Mouse (Mus musculus) mesoderm, embryonic 11.5 days (tissue): ENCODE results near the gene Nav2.

Experiments
- DNase-seq: peaks from one replicate; pipeline ENCODE4 v3.0.0-alpha.2; 2012; ENCODE audit warnings: low read depth, low spot score

Nav2 gene

DNA sequence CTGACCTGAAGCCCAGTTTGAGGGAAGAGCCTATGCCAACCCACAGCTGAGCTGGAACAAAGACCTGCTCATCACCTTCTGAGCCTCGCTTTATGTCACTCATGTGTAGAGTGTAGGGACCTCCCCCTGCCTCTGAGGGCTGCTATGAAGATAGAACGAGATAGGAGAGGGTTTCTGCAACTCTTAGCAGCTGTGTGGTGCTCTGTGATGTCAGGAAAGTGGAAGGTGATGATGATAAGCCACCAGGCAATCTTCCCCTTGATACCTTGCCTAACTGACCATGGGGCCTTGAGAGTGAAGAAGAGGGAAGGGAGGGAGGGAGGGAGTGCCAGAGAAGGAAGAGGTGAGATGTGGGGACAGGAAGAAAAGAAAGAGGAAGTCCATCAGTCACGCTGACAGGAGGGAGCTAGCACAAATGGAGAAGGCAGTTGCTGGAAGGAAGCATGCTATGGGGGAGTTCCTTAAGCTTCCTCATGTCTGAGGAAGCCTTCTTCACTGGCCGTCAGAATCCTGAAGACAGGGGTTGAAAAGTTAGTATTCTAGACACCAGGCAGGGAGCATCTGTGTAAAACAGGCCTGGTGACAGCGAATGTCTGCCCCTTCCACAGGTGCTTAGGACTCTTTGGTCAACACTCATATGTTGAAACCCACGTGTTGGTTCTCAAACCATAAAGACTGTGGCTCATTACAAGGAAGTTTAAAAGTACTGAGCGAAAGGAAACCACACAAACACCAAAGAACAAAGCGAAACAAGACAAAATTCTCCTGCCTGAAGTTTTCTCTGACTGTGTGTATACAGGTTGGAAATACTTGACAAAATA is at the start of gene Nav2:
Gene Nav2, plus strand, starts transcription at position 196 of the 821 bp plus-strand sequence.
- no peak for DNase-seq

GRCm38 (mm10) chr7:48859362-48859761 is 49.2 kb upstream of the Nav2 start:
- DNase-seq, result no peak

- no peak for DNase-seq
Measured at GRCm38 (mm10) chr7:48860948-48861347, 47.6 kb upstream of the Nav2 start.

DNA sequence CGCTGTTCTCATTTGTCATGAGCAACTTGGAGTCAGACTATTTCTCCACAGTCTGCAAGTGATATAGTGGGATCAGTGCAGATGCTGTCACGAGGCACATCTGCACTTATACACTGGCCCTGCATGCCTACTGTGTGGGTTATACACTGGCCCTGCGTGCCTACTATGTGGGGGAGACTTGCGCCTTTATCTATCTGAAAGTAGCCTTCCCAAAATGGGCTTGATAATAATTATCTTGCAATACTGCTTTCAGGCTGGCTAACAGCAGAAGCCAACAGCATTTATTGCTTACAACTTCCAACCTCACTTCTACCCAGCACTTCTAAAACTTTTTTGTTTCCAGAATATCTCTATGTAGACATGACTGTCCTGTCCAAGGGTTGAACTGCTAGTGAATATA is 46.7 kb upstream of the Nav2 start:
- DNase-seq, result no peak

DNA sequence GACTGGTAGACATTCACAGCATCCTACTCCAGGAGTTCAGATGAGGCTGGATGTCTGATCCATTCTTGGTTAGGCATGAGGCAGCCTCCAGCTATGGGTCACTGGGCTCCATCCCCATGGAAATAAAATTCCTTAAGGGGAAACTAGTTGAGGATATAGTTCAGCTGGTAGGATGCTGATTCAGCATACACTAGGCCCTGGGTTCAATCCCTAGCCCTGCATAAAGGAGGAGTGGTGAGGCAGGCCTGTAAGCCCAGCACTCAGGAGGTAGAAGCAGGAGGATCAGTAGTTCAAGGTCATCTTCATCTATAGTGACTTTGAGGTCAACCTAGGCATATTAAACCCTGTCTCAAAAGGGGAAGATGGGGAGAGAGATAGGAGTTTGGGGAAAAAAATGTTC is 44.3 kb upstream of the Nav2 start:
- DNase-seq, result no peak

GRCm38 (mm10) chr7:48864671-48865458 is 43.7 kb upstream of the Nav2 start:
- DNase-seq, result no peak

DNA sequence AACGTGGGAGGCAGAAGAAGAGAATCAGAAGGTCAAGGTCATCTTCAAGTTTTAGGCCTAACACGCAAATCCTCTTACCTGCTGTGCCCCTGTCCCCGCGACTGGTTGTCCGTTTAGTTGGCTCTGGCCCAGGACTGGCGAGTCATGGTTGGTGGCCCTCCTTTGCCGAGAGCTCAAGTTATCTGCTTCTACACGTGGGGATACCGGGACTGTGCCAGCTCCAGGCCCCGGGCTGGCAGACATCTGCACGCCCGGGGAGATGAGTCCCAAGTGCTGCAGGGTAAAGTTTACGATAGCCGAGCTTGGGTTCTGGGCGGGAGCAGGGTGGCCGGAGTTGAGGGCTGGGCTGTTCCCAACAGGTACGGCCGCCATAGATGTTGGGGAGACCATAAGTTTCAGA is 40.9 kb upstream of the Nav2 start:
- no peak for DNase-seq

DNA sequence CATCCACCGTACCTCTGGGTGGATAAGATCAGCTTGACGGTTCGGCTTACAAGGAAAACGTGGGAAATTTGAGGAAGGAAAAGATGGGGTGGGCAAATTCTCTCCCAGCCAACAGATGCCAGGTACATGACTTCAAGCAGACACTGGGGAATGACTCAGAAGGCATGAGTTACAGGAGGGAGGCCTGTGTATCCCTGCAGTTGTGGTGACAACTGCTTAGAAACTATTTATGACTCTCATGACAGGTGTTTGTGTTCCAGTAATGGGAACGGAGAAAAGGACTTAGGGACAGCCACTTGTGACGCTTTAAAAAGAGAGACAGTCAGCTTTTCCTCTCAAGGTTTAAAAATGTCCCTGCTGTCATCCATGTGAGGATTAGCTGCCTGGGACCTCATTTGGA is 38.4 kb upstream of the Nav2 start:
- DNase-seq, result no peak

GRCm38 (mm10) chr7:48870579-48871180 is 37.8 kb upstream of the Nav2 start:
- DNase-seq, result no peak

GRCm38 (mm10) chr7:48871292-48871691 is 37.2 kb upstream of the Nav2 start:
- no peak for DNase-seq

- DNase-seq, result no peak
Measured at GRCm38 (mm10) chr7:48875096-48875495, 33.4 kb upstream of the Nav2 start.

- peak; percentile 76 for DNase-seq
Measured at GRCm38 (mm10) chr7:48876526-48876925, 32.0 kb upstream of the Nav2 start.

DNA sequence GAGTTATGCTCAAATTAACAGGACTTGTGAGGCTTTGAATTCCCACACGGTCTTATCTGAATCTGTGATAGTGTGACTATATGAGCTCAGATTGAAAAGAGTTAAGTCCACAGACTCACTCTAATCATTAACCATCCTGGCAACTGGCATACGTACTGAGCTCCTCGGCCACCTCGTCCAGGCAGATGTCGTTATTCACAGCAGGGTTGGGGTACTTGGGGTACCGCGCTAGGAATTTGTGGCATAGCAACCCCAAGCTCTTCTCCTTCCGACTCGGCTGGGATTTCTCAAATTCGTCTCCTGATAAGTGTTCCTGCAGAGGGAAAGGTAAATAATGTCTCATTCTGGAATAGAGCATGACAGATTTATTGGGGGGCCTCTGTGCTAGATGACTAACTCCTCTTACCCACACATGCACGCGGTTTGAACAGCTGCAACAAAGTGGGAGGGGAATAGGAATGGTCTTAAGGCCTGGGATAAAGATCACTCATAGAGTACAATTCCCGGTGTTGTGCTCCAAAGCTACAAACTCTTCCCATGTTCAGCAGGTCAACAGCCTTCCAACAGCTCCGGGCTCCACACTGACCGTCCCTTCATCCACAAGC is 30.6 kb upstream of the Nav2 start:
- DNase-seq, result no peak

- DNase-seq, result no peak
Measured at GRCm38 (mm10) chr7:48879574-48879973, 28.9 kb upstream of the Nav2 start.

- DNase-seq, result peak; percentile 98
Measured at GRCm38 (mm10) chr7:48880591-48881481, 27.7 kb upstream of the Nav2 start.

GRCm38 (mm10) chr7:48881486-48881885 is 27.0 kb upstream of the Nav2 start, which contains the start of gene E2f8:
Gene E2f8, minus strand, starts transcription at chr7:48881596.
- DNase-seq, result peak; percentile 80

- peak; percentile 23 for DNase-seq
Measured at GRCm38 (mm10) chr7:48881971-48882609, 26.4 kb upstream of the Nav2 start.

GRCm38 (mm10) chr7:48883525-48884265 is 24.8 kb upstream of the Nav2 start:
- DNase-seq, result no peak

- DNase-seq, result no peak
Measured at GRCm38 (mm10) chr7:48884266-48884611, 24.3 kb upstream of the Nav2 start.

GRCm38 (mm10) chr7:48887973-48888372 is 20.5 kb upstream of the Nav2 start:
- no peak for DNase-seq
